Mouse (Mus musculus): ENCODE data around the gene Ppp1cb. TPM values are rescaled to one million over a fixed set of nuclear protein-coding genes. Genes with fewer than 3 reads are reported as not detected.

Gene Ppp1cb
- polyA plus RNA-seq, 1 experiment = 501 TPM

GRCm38 (mm10) chr5:32413569-32413968 is 45.1 kb upstream of the Ppp1cb start:
- Histone ChIP-seq H3K9me3 (replicated peaks; ENCODE audit: control insufficient read depth, insufficient read depth, low read length, poor library complexity, severe bottlenecking) (no peaks in the 10 kb centered on the region), H3K27me3 (ENCODE audit: control insufficient read depth, insufficient read depth, low read length, poor library complexity, severe bottlenecking) (no peaks in the 10 kb centered on the region), H3K27ac (ENCODE audit: insufficient read depth, low read length) (no peak overlapping the region), H3K36me3 (ENCODE audit: control insufficient read depth, insufficient read depth, low read length, poor library complexity, severe bottlenecking) (no peaks in the 10 kb centered on the region), H3K4me3 (ENCODE audit: low read depth, low read length) (no peak overlapping the region), H3K4me1 (ENCODE audit: control insufficient read depth, insufficient read depth, low read length) (peaks cover 2% of the 10 kb centered on the region), H3K9ac (ENCODE audit: low read depth, poor library complexity, severe bottlenecking) (no peak overlapping the region)
- TF ChIP-seq EP300 (IDR thresholded peaks at IDR 0.05; ENCODE audit: insufficient read depth, low read depth, low read length) = no peak
- no peak for TF ChIP-seq POLR2A (IDR thresholded peaks at IDR 0.05; ENCODE audit: insufficient read depth, low read length)
- no peak for TF ChIP-seq CTCF (IDR thresholded peaks at IDR 0.05; ENCODE audit: low read depth, low read length)

GRCm38 (mm10) chr5:32414461-32414985 is 44.1 kb upstream of the Ppp1cb start:
- Histone ChIP-seq H3K9me3 (replicated peaks; ENCODE audit: control insufficient read depth, insufficient read depth, low read length, poor library complexity, severe bottlenecking) (no peaks in the 10 kb centered on the region), H3K4me1 (ENCODE audit: control insufficient read depth, insufficient read depth, low read length) (peaks cover 2% of the 10 kb centered on the region), H3K27me3 (ENCODE audit: control insufficient read depth, insufficient read depth, low read length, poor library complexity, severe bottlenecking) (no peaks in the 10 kb centered on the region), H3K9ac (ENCODE audit: low read depth, poor library complexity, severe bottlenecking) (no peak overlapping the region), H3K36me3 (ENCODE audit: control insufficient read depth, insufficient read depth, low read length, poor library complexity, severe bottlenecking) (no peaks in the 10 kb centered on the region), H3K4me3 (ENCODE audit: low read depth, low read length) (no peak overlapping the region), H3K27ac (ENCODE audit: insufficient read depth, low read length) (no peak overlapping the region)
- TF ChIP-seq CTCF (IDR thresholded peaks at IDR 0.05; ENCODE audit: low read depth, low read length) (no peak), POLR2A (IDR thresholded peaks at IDR 0.05; ENCODE audit: insufficient read depth, low read length) (no peak), EP300 (IDR thresholded peaks at IDR 0.05; ENCODE audit: insufficient read depth, low read depth, low read length) (no peak)

- TF ChIP-seq CTCF (IDR thresholded peaks at IDR 0.05; ENCODE audit: low read depth, low read length) (no peak), POLR2A (IDR thresholded peaks at IDR 0.05; ENCODE audit: insufficient read depth, low read length) (no peak), EP300 (IDR thresholded peaks at IDR 0.05; ENCODE audit: insufficient read depth, low read depth, low read length) (no peak)
- Histone ChIP-seq H3K27ac (ENCODE audit: insufficient read depth, low read length) (no peak overlapping the region), H3K4me3 (ENCODE audit: low read depth, low read length) (no peak overlapping the region), H3K4me1 (ENCODE audit: control insufficient read depth, insufficient read depth, low read length) (peaks cover 2% of the 10 kb centered on the region), H3K27me3 (ENCODE audit: control insufficient read depth, insufficient read depth, low read length, poor library complexity, severe bottlenecking) (no peaks in the 10 kb centered on the region), H3K9ac (ENCODE audit: low read depth, poor library complexity, severe bottlenecking) (no peak overlapping the region), H3K36me3 (ENCODE audit: control insufficient read depth, insufficient read depth, low read length, poor library complexity, severe bottlenecking) (no peaks in the 10 kb centered on the region), H3K9me3 (replicated peaks; ENCODE audit: control insufficient read depth, insufficient read depth, low read length, poor library complexity, severe bottlenecking) (no peaks in the 10 kb centered on the region)
These were observed 43.1 kb upstream of the Ppp1cb start for GRCm38 (mm10) chr5:32415554-32415953.

GRCm38 (mm10) chr5:32416881-32417280 is 41.8 kb upstream of the Ppp1cb start:
- no peak for TF ChIP-seq POLR2A (IDR thresholded peaks at IDR 0.05; ENCODE audit: insufficient read depth, low read length)
- TF ChIP-seq EP300 (IDR thresholded peaks at IDR 0.05; ENCODE audit: insufficient read depth, low read depth, low read length) = no peak
- no peak for TF ChIP-seq CTCF (IDR thresholded peaks at IDR 0.05; ENCODE audit: low read depth, low read length)
- Histone ChIP-seq H3K27me3 (ENCODE audit: control insufficient read depth, insufficient read depth, low read length, poor library complexity, severe bottlenecking) (no peaks in the 10 kb centered on the region), H3K9ac (ENCODE audit: low read depth, poor library complexity, severe bottlenecking) (no peak overlapping the region), H3K4me3 (ENCODE audit: low read depth, low read length) (no peak overlapping the region), H3K9me3 (replicated peaks; ENCODE audit: control insufficient read depth, insufficient read depth, low read length, poor library complexity, severe bottlenecking) (no peaks in the 10 kb centered on the region), H3K36me3 (ENCODE audit: control insufficient read depth, insufficient read depth, low read length, poor library complexity, severe bottlenecking) (no peaks in the 10 kb centered on the region), H3K27ac (ENCODE audit: insufficient read depth, low read length) (no peak overlapping the region), H3K4me1 (ENCODE audit: control insufficient read depth, insufficient read depth, low read length) (no peaks in the 10 kb centered on the region)

- no peak overlapping the region for H3K27ac ChIP-seq (ENCODE audit: insufficient read depth, low read length)
These were observed 36.5 kb upstream of the Ppp1cb start for GRCm38 (mm10) chr5:32422081-32422589.

GRCm38 (mm10) chr5:32423339-32424046 is 35.1 kb upstream of the Ppp1cb start:
- TF ChIP-seq CTCF (IDR thresholded peaks at IDR 0.05; ENCODE audit: low read depth, low read length) (no peak), EP300 (IDR thresholded peaks at IDR 0.05; ENCODE audit: insufficient read depth, low read depth, low read length) (no peak), POLR2A (IDR thresholded peaks at IDR 0.05; ENCODE audit: insufficient read depth, low read length) (no peak)
- no peaks in the 10 kb centered on the region for H3K4me1 ChIP-seq (ENCODE audit: control insufficient read depth, insufficient read depth, low read length)
- H3K27ac ChIP-seq (ENCODE audit: insufficient read depth, low read length) = no peak overlapping the region
- H3K4me3 ChIP-seq (ENCODE audit: low read depth, low read length) = no peak overlapping the region
- H3K9ac ChIP-seq (ENCODE audit: low read depth, poor library complexity, severe bottlenecking) = no peak overlapping the region
- no peaks in the 10 kb centered on the region for H3K36me3 ChIP-seq (ENCODE audit: control insufficient read depth, insufficient read depth, low read length, poor library complexity, severe bottlenecking)
- H3K27me3 ChIP-seq (ENCODE audit: control insufficient read depth, insufficient read depth, low read length, poor library complexity, severe bottlenecking) = no peaks in the 10 kb centered on the region
- H3K9me3 ChIP-seq (replicated peaks; ENCODE audit: control insufficient read depth, insufficient read depth, low read length, poor library complexity, severe bottlenecking) = no peaks in the 10 kb centered on the region

More at GRCm38 (mm10) chr5:32422081-32422589, 36.5 kb upstream of the Ppp1cb start:
- no peaks in the 10 kb centered on the region for H3K9me3 ChIP-seq (replicated peaks; ENCODE audit: control insufficient read depth, insufficient read depth, low read length, poor library complexity, severe bottlenecking)
- H3K27me3 ChIP-seq (ENCODE audit: control insufficient read depth, insufficient read depth, low read length, poor library complexity, severe bottlenecking) = no peaks in the 10 kb centered on the region
- no peaks in the 10 kb centered on the region for H3K4me1 ChIP-seq (ENCODE audit: control insufficient read depth, insufficient read depth, low read length)
- TF ChIP-seq CTCF (IDR thresholded peaks at IDR 0.05; ENCODE audit: low read depth, low read length) (no peak), POLR2A (IDR thresholded peaks at IDR 0.05; ENCODE audit: insufficient read depth, low read length) (no peak), EP300 (IDR thresholded peaks at IDR 0.05; ENCODE audit: insufficient read depth, low read depth, low read length) (no peak)
- H3K36me3 ChIP-seq (ENCODE audit: control insufficient read depth, insufficient read depth, low read length, poor library complexity, severe bottlenecking) = no peaks in the 10 kb centered on the region
- no peak overlapping the region for H3K4me3 ChIP-seq (ENCODE audit: low read depth, low read length)
- H3K9ac ChIP-seq (ENCODE audit: low read depth, poor library complexity, severe bottlenecking) = no peak overlapping the region

Data from ES-Bruce4 (cell line).